In genomic region chr17:66112166-66112565, GRCm38 (mm10) we compare ENCODE assay signal across 8 mouse cellular contexts. TPM values are rescaled to one million over a fixed set of nuclear protein-coding genes. Genes with fewer than 3 reads are reported as not detected.
A peak's percentile ranks its signal among the peaks of the same experiment; 100 is the strongest.
DNase-seq lines count a peak whose midpoint lies in the region; ATAC-seq and TF ChIP-seq lines count a peak whose summit lies in the region.

No protein-coding gene starts in this region.

- TF ChIP-seq CTCF in bone marrow, adult 2 months (IDR thresholded peaks at IDR 0.05; ENCODE audit: control insufficient read depth, insufficient read depth, low read length), result no peak

- no peaks in the 10 kb centered on the region for H3K9me3 ChIP-seq in kidney, embryonic 15.5 days (replicated peaks)
- no peaks in the 10 kb centered on the region for H3K9me3 ChIP-seq in hindbrain, embryonic 16.5 days (ENCODE audit: control insufficient read depth, low read length)
- H3K9me3 ChIP-seq in midbrain, embryonic 15.5 days, result no peaks in the 10 kb centered on the region

- ATAC-seq in kidney, embryonic 15.5 days (replicated peaks; ENCODE audit: low FRiP score), result no peak
- ATAC-seq in hindbrain, embryonic 16.5 days, result no peak
- ATAC-seq in midbrain, embryonic 15.5 days (replicated peaks), result no peak

- peaks cover 17% of the 10 kb centered on the region for H3K4me1 ChIP-seq in kidney, embryonic 15.5 days
- peaks cover 5% of the 10 kb centered on the region for H3K4me1 ChIP-seq in bone marrow, adult 2 months (ENCODE audit: control insufficient read depth, insufficient read depth, low read length)
- H3K4me1 ChIP-seq in hindbrain, embryonic 16.5 days (ENCODE audit: control insufficient read depth, insufficient read depth, low read depth, low read length), result peaks cover 12% of the 10 kb centered on the region
- peaks cover 16% of the 10 kb centered on the region for H3K4me1 ChIP-seq in midbrain, embryonic 15.5 days

- intact Hi-C loops in gastrocnemius, postnatal 36 days (cut with DNase I), result no loop called here

- H3K4me3 ChIP-seq in kidney, embryonic 15.5 days (replicated peaks), result peak overlapping the region; percentile 85
- H3K4me3 ChIP-seq in bone marrow, adult 2 months (replicated peaks; ENCODE audit: control insufficient read depth, low read depth, low read length), result peak overlapping the region; percentile 97
- H3K4me3 ChIP-seq in hindbrain, embryonic 16.5 days (ENCODE audit: low read length), result peak overlapping the region; percentile 60
- peak overlapping the region; percentile 98 for H3K4me3 ChIP-seq in midbrain, embryonic 15.5 days

- 0 out of 2 replicates have a peak overlapping the region, but pooled peaks have one; percentile 87 for H3K27ac ChIP-seq in kidney, embryonic 15.5 days
- no peak overlapping the region for H3K27ac ChIP-seq in bone marrow, adult 2 months (ENCODE audit: control insufficient read depth, insufficient read depth, low read depth, low read length, poor library complexity)
- H3K27ac ChIP-seq in hindbrain, embryonic 16.5 days (ENCODE audit: low read depth, low read length), result no peak overlapping the region
- H3K27ac ChIP-seq in midbrain, embryonic 15.5 days, result 0 out of 2 replicates have a peak overlapping the region, but pooled peaks have one; percentile 81

- peak overlapping the region; percentile 60 for H3K4me2 ChIP-seq in kidney, embryonic 15.5 days
- peak overlapping the region; percentile 57 for H3K4me2 ChIP-seq in hindbrain, embryonic 16.5 days (ENCODE audit: low read length)
- H3K4me2 ChIP-seq in midbrain, embryonic 15.5 days, result peak overlapping the region; percentile 62

- H3K36me3 ChIP-seq in kidney, embryonic 15.5 days, result peaks cover 38% of the 10 kb centered on the region
- peaks cover 24% of the 10 kb centered on the region for H3K36me3 ChIP-seq in hindbrain, embryonic 16.5 days (ENCODE audit: control insufficient read depth, insufficient read depth, low read length)
- peaks cover 14% of the 10 kb centered on the region for H3K36me3 ChIP-seq in midbrain, embryonic 15.5 days (replicated peaks)

- 34% methylated on average over 4 of the region's 4 CpGs for WGBS in kidney, embryonic 15.5 days
- 7% methylated on average over 4 of the region's 4 CpGs for WGBS in bone marrow, adult 2 months
- WGBS in hindbrain, embryonic 16.5 days, result 49% methylated on average over 4 of the region's 4 CpGs
- 55% methylated on average over 4 of the region's 4 CpGs for WGBS in midbrain, embryonic 15.5 days

- no peaks in the 10 kb centered on the region for H3K27me3 ChIP-seq in kidney, embryonic 15.5 days
- no peaks in the 10 kb centered on the region for H3K27me3 ChIP-seq in hindbrain, embryonic 16.5 days (replicated peaks; ENCODE audit: control insufficient read depth, insufficient read depth, low read length)
- no peaks in the 10 kb centered on the region for H3K27me3 ChIP-seq in midbrain, embryonic 15.5 days (replicated peaks)

- TF ChIP-seq POLR2A in bone marrow, adult 2 months (IDR thresholded peaks at IDR 0.05; ENCODE audit: borderline replicate concordance, control insufficient read depth, low read depth, low read length), result no peak

- DNase-seq in kidney, postnatal 14 days, result no peak
- no peak for DNase-seq in thymus, adult 18-20 months
- DNase-seq in gastrocnemius, postnatal 36 days, result no peak
- DNase-seq in cerebellum, postnatal 25 days, result no peak

- H3K9ac ChIP-seq in kidney, embryonic 15.5 days, result peak overlapping the region; percentile 70
- peak overlapping the region; percentile 81 for H3K9ac ChIP-seq in hindbrain, embryonic 16.5 days (ENCODE audit: low read depth, low read length)
- peak overlapping the region; percentile 87; the same call in 1 of the 2 replicates for H3K9ac ChIP-seq in midbrain, embryonic 15.5 days

RNA-seq across cellular contexts. Expression of gene Washc1, which starts 0.8 kb away (rescaled TPM):
- 40.3 and 41.7 TPM in 2 replicates for polyA plus RNA-seq in kidney, embryonic 15.5 days (2015; fragmentation: Nextera tagmentation; extraction: Ambion mirVana)
- polyA plus RNA-seq in bone marrow, adult 2 months (2011; ENCODE audit: insufficient read depth, insufficient read length, low replicate concordance, missing spikeins), result 24.4 and 47.4 TPM in 2 replicates
- polyA plus RNA-seq in hindbrain, embryonic 16.5 days (2015; fragmentation: Nextera tagmentation; extraction: Ambion mirVana), result 46.5 and 49.2 TPM in 2 replicates
- polyA plus RNA-seq in midbrain, embryonic 15.5 days (2015; fragmentation: Nextera tagmentation; extraction: Ambion mirVana), result 44.9 and 46.3 TPM in 2 replicates
- 10 to 100 TPM; 15.1 to 17.9 TPM for total RNA-seq in gastrocnemius, postnatal 36 days (2021)

RNA-seq across cellular contexts. Expression of gene Ndufv2, which starts 10.8 kb away (rescaled TPM):
- polyA plus RNA-seq in kidney, embryonic 15.5 days (2015; fragmentation: Nextera tagmentation; extraction: Ambion mirVana), result 364 and 390 TPM in 2 replicates
- polyA plus RNA-seq in bone marrow, adult 2 months (2011; ENCODE audit: insufficient read depth, insufficient read length, low replicate concordance, missing spikeins), result 92.9 and 164 TPM in 2 replicates
- 392 and 420 TPM in 2 replicates for polyA plus RNA-seq in hindbrain, embryonic 16.5 days (2015; fragmentation: Nextera tagmentation; extraction: Ambion mirVana)
- 341 and 355 TPM in 2 replicates for polyA plus RNA-seq in midbrain, embryonic 15.5 days (2015; fragmentation: Nextera tagmentation; extraction: Ambion mirVana)
- 100 to 1,000 TPM; 678 to 709 TPM for total RNA-seq in gastrocnemius, postnatal 36 days (2021)

RNA-seq across cellular contexts. Expression of gene Ddx11, which starts 11.2 kb away (rescaled TPM):
- 23.0 and 26.1 TPM in 2 replicates for polyA plus RNA-seq in kidney, embryonic 15.5 days (2015; fragmentation: Nextera tagmentation; extraction: Ambion mirVana)
- polyA plus RNA-seq in bone marrow, adult 2 months (2011; ENCODE audit: insufficient read depth, insufficient read length, low replicate concordance, missing spikeins), result 13.2 and 27.6 TPM in 2 replicates
- 4.8 and 7.2 TPM in 2 replicates for polyA plus RNA-seq in hindbrain, embryonic 16.5 days (2015; fragmentation: Nextera tagmentation; extraction: Ambion mirVana)
- polyA plus RNA-seq in midbrain, embryonic 15.5 days (2015; fragmentation: Nextera tagmentation; extraction: Ambion mirVana), result 4.9 and 6.0 TPM in 2 replicates
- total RNA-seq in gastrocnemius, postnatal 36 days (2021), result 1 to 10 TPM in 1 of 2 experiments, under 1 TPM in 1; 0.51 to 1.0 TPM

RNA-seq across cellular contexts. Expression of gene Ankrd12, which starts 35.3 kb away (rescaled TPM):
- polyA plus RNA-seq in kidney, embryonic 15.5 days (2015; fragmentation: Nextera tagmentation; extraction: Ambion mirVana), result 24.8 and 26.0 TPM in 2 replicates
- 19.4 and 27.4 TPM in 2 replicates for polyA plus RNA-seq in bone marrow, adult 2 months (2011; ENCODE audit: insufficient read depth, insufficient read length, low replicate concordance, missing spikeins)
- polyA plus RNA-seq in hindbrain, embryonic 16.5 days (2015; fragmentation: Nextera tagmentation; extraction: Ambion mirVana), result 154 and 167 TPM in 2 replicates
- polyA plus RNA-seq in midbrain, embryonic 15.5 days (2015; fragmentation: Nextera tagmentation; extraction: Ambion mirVana), result 161 and 170 TPM in 2 replicates
- 10 to 100 TPM; 10.2 to 14.6 TPM for total RNA-seq in gastrocnemius, postnatal 36 days (2021)

Comparison
In these comparisons a context has a peak if more than half of its experiments do, and no peak if none do; other contexts are left out.
1. H3K27ac ChIP-seq: peak in kidney, embryonic 15.5 days (single experiment) and midbrain, embryonic 15.5 days (single experiment); none in bone marrow, adult 2 months (single experiment) and hindbrain, embryonic 16.5 days (single experiment).
2. Peak in every context shown above with its lines, with median percentiles within 50 percentile points of each other: H3K4me2 ChIP-seq, H3K4me3 ChIP-seq and H3K9ac ChIP-seq.